In the genomic region with DNA sequence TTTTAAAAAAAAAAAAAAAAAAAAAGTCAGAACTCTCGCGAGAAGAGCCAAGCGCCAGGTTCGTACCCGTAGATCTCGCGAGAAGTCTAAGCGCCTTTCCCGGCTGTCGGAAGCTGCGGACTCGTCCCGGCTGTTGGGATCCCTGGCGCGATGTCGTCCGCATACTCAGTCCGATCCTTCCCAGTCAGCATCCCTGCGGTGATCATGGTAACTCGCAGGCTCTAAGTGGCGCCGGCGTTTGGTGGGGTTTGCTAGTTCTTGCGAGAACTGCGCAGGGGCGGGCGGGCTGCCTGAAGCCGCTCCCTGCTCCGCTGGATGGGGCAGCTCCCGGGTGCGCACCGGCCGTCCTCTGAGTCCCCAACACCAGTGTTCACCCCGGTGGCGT, we compare ENCODE assay signal across 8 mouse cellular contexts. TPM values are rescaled to one million over a fixed set of nuclear protein-coding genes. Genes with fewer than 3 reads are reported as not detected.
A peak's percentile ranks its signal among the peaks of the same experiment; 100 is the strongest.
DNase-seq lines count a peak whose midpoint lies in the region; ATAC-seq and TF ChIP-seq lines count a peak whose summit lies in the region.

A gene (plus strand): TSS at position 71 of the 385 bp plus-strand sequence.

- H3K4me1 ChIP-seq in heart, embryonic 12.5 days (replicated peaks): peaks cover 10% of the 10 kb centered on the region
- 0 out of 2 replicates have a peak, but pooled peaks cover 8% of the 10 kb centered on the region for H3K4me1 ChIP-seq in kidney, postnatal 0 days (replicated peaks; ENCODE audit: insufficient read depth, low read length)
- peaks cover 6% of the 10 kb centered on the region for H3K4me1 ChIP-seq in liver, embryonic 11.5 days (replicated peaks; ENCODE audit: control insufficient read depth, insufficient read depth, low read length)
- peaks cover 6% of the 10 kb centered on the region; the same call in 1 of the 2 replicates for H3K4me1 ChIP-seq in stomach, embryonic 14.5 days (ENCODE audit: control insufficient read depth, insufficient read depth, low read length)

- peak within 1 kb of the TSS; percentile 65 for H3K27ac ChIP-seq in heart, embryonic 12.5 days (ENCODE audit: poor library complexity, severe bottlenecking)
- peak within 1 kb of the TSS; percentile 89 for H3K27ac ChIP-seq in kidney, postnatal 0 days
- H3K27ac ChIP-seq in liver, embryonic 11.5 days (ENCODE audit: low read depth, low read length): peak within 1 kb of the TSS; percentile 52; the same call in 1 of the 2 replicates
- peak within 1 kb of the TSS; percentile 88 for H3K27ac ChIP-seq in stomach, embryonic 14.5 days (ENCODE audit: low read length)

- 0 out of 2 replicates have a peak, but pooled peaks cover 2% of the 10 kb centered on the region for H3K27me3 ChIP-seq in heart, embryonic 12.5 days (replicated peaks)
- H3K27me3 ChIP-seq in kidney, postnatal 0 days (ENCODE audit: insufficient read depth, low read length): no peaks in the 10 kb centered on the region
- H3K27me3 ChIP-seq in liver, embryonic 11.5 days (replicated peaks; ENCODE audit: control insufficient read depth, insufficient read depth, low read length): no peaks in the 10 kb centered on the region
- no peaks in the 10 kb centered on the region for H3K27me3 ChIP-seq in stomach, embryonic 14.5 days (ENCODE audit: control insufficient read depth, insufficient read depth, low read length)

- peaks cover 25% of the 10 kb centered on the region for H3K36me3 ChIP-seq in heart, embryonic 12.5 days
- H3K36me3 ChIP-seq in kidney, postnatal 0 days (ENCODE audit: insufficient read depth, low read length): 0 out of 2 replicates have a peak, but pooled peaks cover 3% of the 10 kb centered on the region
- H3K36me3 ChIP-seq in liver, embryonic 11.5 days (ENCODE audit: control insufficient read depth, insufficient read depth, low read length): peaks cover 13% of the 10 kb centered on the region; the same call in 1 of the 2 replicates
- peaks cover 9% of the 10 kb centered on the region; the same call in 1 of the 2 replicates for H3K36me3 ChIP-seq in stomach, embryonic 14.5 days (ENCODE audit: control insufficient read depth, insufficient read depth, low read length)

- peak within 1 kb of the TSS; percentile 66 for H3K4me3 ChIP-seq in heart, embryonic 12.5 days
- H3K4me3 ChIP-seq in kidney, postnatal 0 days (replicated peaks; ENCODE audit: low read depth, low read length): peak within 1 kb of the TSS; percentile 61
- peak within 1 kb of the TSS; percentile 58 for H3K4me3 ChIP-seq in liver, embryonic 11.5 days (ENCODE audit: low read depth, low read length)
- H3K4me3 ChIP-seq in stomach, embryonic 14.5 days (ENCODE audit: low read depth, low read length): peak within 1 kb of the TSS; percentile 64

- DNase-seq in CD4-positive helper T cell, adult 2 months (ENCODE audit: low read depth, low spot score): peak; percentile 88
- DNase-seq in brain, embryonic 18.5 days (ENCODE audit: low read depth, low spot score): peak; percentile 72
- peak; percentile 98 for DNase-seq in kidney, postnatal 0 days (ENCODE audit: low spot score)
- peak; percentile 83 for DNase-seq in liver, embryonic 11.5 days (ENCODE audit: low spot score)
- peak; percentile 91 for DNase-seq in naive thymus-derived CD4-positive, alpha-beta T cell, adult 2 months (ENCODE audit: low read depth)

- H3K9ac ChIP-seq in heart, embryonic 12.5 days: peak within 1 kb of the TSS; percentile 83
- peak within 1 kb of the TSS; percentile 70 for H3K9ac ChIP-seq in kidney, postnatal 0 days (ENCODE audit: low read depth, low read length)
- H3K9ac ChIP-seq in liver, embryonic 11.5 days (ENCODE audit: low read depth, low read length): peak within 1 kb of the TSS; percentile 61
- H3K9ac ChIP-seq in stomach, embryonic 14.5 days (replicated peaks; ENCODE audit: low read depth, low read length): peak within 1 kb of the TSS; percentile 73

- peak; percentile 92 for ATAC-seq in erythroid progenitor cell, adult 5-6 weeks (replicated peaks; ENCODE audit: low FRiP score, poor library complexity, severe bottlenecking)
- ATAC-seq in heart, embryonic 12.5 days (ENCODE audit: insufficient number of reproducible peaks, low FRiP score): peak; percentile 91
- ATAC-seq in kidney, postnatal 0 days (replicated peaks; ENCODE audit: low FRiP score, low read depth): peak; percentile 92
- peak; percentile 88 for ATAC-seq in liver, embryonic 11.5 days (replicated peaks; ENCODE audit: low FRiP score)
- peak; percentile 90 for ATAC-seq in stomach, embryonic 14.5 days (ENCODE audit: insufficient number of reproducible peaks, insufficient read depth, low FRiP score, low read depth)

- WGBS in heart, embryonic 12.5 days: under 1% methylated on average over 35 of the region's 35 CpGs
- whole genome bisulfite sequencing in kidney, postnatal 0 days: under 1% methylated on average over 35 of the region's 35 CpGs
- under 1% methylated on average over 35 of the region's 35 CpGs for WGBS in liver, embryonic 11.5 days
- under 1% methylated on average over 35 of the region's 35 CpGs for WGBS in stomach, embryonic 14.5 days

- TF ChIP-seq CTCF in kidney, postnatal 0 days (IDR thresholded peaks at IDR 0.05; ENCODE audit: low read depth): 0 out of 2 replicates have a peak, but pooled peaks have one; percentile 1

- H3K4me2 ChIP-seq in heart, embryonic 12.5 days: peak within 1 kb of the TSS; percentile 86
- peak within 1 kb of the TSS; percentile 80 for H3K4me2 ChIP-seq in kidney, postnatal 0 days (ENCODE audit: low read length)
- H3K4me2 ChIP-seq in liver, embryonic 11.5 days: peak within 1 kb of the TSS; percentile 78
- H3K4me2 ChIP-seq in stomach, embryonic 14.5 days (replicated peaks; ENCODE audit: low read depth, low read length): peak within 1 kb of the TSS; percentile 60

- H3K9me3 ChIP-seq in heart, embryonic 12.5 days (replicated peaks): no peaks in the 10 kb centered on the region
- no peaks in the 10 kb centered on the region for H3K9me3 ChIP-seq in kidney, postnatal 0 days (replicated peaks; ENCODE audit: low read length)
- no peaks in the 10 kb centered on the region for H3K9me3 ChIP-seq in liver, embryonic 11.5 days (ENCODE audit: control insufficient read depth, low read length)
- H3K9me3 ChIP-seq in stomach, embryonic 14.5 days (ENCODE audit: control insufficient read depth, low read depth, low read length): no peaks in the 10 kb centered on the region

RNA-seq across cellular contexts. Expression of the gene that starts here (rescaled TPM):
- 5.9 and 9.0 TPM in 2 replicates for total RNA-seq in erythroid progenitor cell, adult 5-6 weeks (2015; ENCODE audit: low replicate concordance)
- 18.2 and 25.3 TPM in 2 replicates for total RNA-seq in erythroid progenitor cell, adult 5-6 weeks (2017; ENCODE audit: low replicate concordance)
- 14.8 and 15.4 TPM in 2 replicates for polyA plus RNA-seq in heart, embryonic 12.5 days (2016; fragmentation: Nextera tagmentation; extraction: Ambion mirVana)
- polyA plus RNA-seq in kidney, postnatal 0 days (2015; fragmentation: Nextera tagmentation; extraction: Ambion mirVana): 27.5 and 30.6 TPM in 2 replicates
- 16.2 and 20.7 TPM in 2 replicates for polyA plus RNA-seq in liver, embryonic 11.5 days (2014; fragmentation: Nextera tagmentation; extraction: Ambion mirVana)
- 24.5 and 27.4 TPM in 2 replicates for polyA plus RNA-seq in stomach, embryonic 14.5 days (2014; fragmentation: Nextera tagmentation; extraction: Ambion mirVana)

Comparison
In these comparisons a context has a peak if more than half of its experiments do, and no peak if none do; other contexts are left out.
1. Peak in every context shown above with its lines: DNase-seq, ATAC-seq, H3K4me3 ChIP-seq and H3K27ac ChIP-seq.